Mouse (Mus musculus) CH12.LX (cell line): ENCODE data around the gene Kcnj10. TPM values are rescaled to one million over a fixed set of nuclear protein-coding genes. Genes with fewer than 3 reads are reported as not detected.

Experiments used
- DNase-seq: peaks from one replicate; pipeline ENCODE4 v3.0.0-alpha.2; 2013; ENCODE audit errors: extremely low read depth
- H3K27ac ChIP-seq: 2 replicates; pipeline ENCODE4 v1.5.1; 2012; ENCODE audit warnings: low read depth, mild to moderate bottlenecking, control low read depth, moderate library complexity; ENCODE audit not compliant: insufficient read depth
- H3K27me3 ChIP-seq: replicated peaks from 2 replicates; pipeline ENCODE3; 2012; ENCODE audit warnings: inconsistent platforms
- H3K36me3 ChIP-seq, 2 experiments: replicated peaks in 1 of 2; 2 replicates each; pipeline versions ENCODE3 to v1.6.1; 2012; ENCODE audit warnings: inconsistent platforms in 1 of 2, low read length in 1 of 2, mild to moderate bottlenecking in 1 of 2, mixed read lengths in 1 of 2, moderate library complexity in 1 of 2; ENCODE audit not compliant: control insufficient read depth in 1 of 2, insufficient read depth in 1 of 2
- H3K4me1 ChIP-seq, 2 experiments: 2 replicates each; pipeline ENCODE4 v1.6.1; 2012; ENCODE audit warnings: inconsistent platforms in 1 of 2, moderate library complexity in 1 of 2; ENCODE audit not compliant: insufficient read depth in 2 of 2, control insufficient read depth in 1 of 2
- H3K4me2 ChIP-seq: 2 replicates; pipeline ENCODE4 v1.6.1; 2012; ENCODE audit warnings: low read depth, mild to moderate bottlenecking, control low read depth; ENCODE audit not compliant: poor library complexity, insufficient read depth, severe bottlenecking
- H3K4me3 ChIP-seq, 3 experiments: fragments of 150-350 bp in 1 of 3; sonication (generic) in 1 of 3; replicated peaks in 1 of 3; 2 replicates each; pipeline versions ENCODE3 to v1.5.1; 2011 to 2012; ENCODE audit warnings: low read depth in 2 of 3, low read length in 2 of 3, mild to moderate bottlenecking in 2 of 3, moderate library complexity in 2 of 3, control low read depth in 1 of 3, improper control_type of control experiment in 1 of 3, inconsistent platforms in 1 of 3, mixed read lengths in 1 of 3; ENCODE audit not compliant: poor library complexity in 1 of 3
- H3K79me2 ChIP-seq: replicated peaks from 2 replicates; pipeline ENCODE4 v1.6.1; 2012; ENCODE audit warnings: mild to moderate bottlenecking, moderate library complexity; ENCODE audit not compliant: control insufficient read depth, poor library complexity, insufficient read depth, severe bottlenecking; ENCODE audit errors: extremely low read depth
- H3K9ac ChIP-seq: 2 replicates; pipeline ENCODE4 v1.6.1; 2012; ENCODE audit warnings: low read depth, mild to moderate bottlenecking, control low read depth, moderate library complexity; ENCODE audit not compliant: insufficient read depth
- H3K9me3 ChIP-seq: replicated peaks from 2 replicates; pipeline ENCODE3; 2012; ENCODE audit warnings: low read length, inconsistent platforms, mixed read lengths
- BHLHE40 ChIP-seq: IDR thresholded peaks from 2 replicates; pipeline ENCODE4 v1.6.1; 2011; ENCODE audit warnings: mild to moderate bottlenecking, low read depth, low read length, improper control_type of control experiment
- CHD1 ChIP-seq: IDR thresholded peaks from 2 replicates; pipeline ENCODE4 v1.6.1; 2012; ENCODE audit warnings: low read depth, low read length, improper control_type of control experiment, inconsistent platforms
- E2F4 ChIP-seq: IDR thresholded peaks from 2 replicates; pipeline ENCODE4 v1.6.1; 2011; ENCODE audit warnings: low read depth, low read length, improper control_type of control experiment; ENCODE audit not compliant: insufficient replicate concordance
- ELF1 ChIP-seq: IDR thresholded peaks from 2 replicates; pipeline ENCODE4 v1.6.1; 2014; ENCODE audit warnings: low read depth, mild to moderate bottlenecking, inconsistent platforms, low read length, improper control_type of control experiment
- EP300 ChIP-seq: IDR thresholded peaks from 2 replicates; pipeline ENCODE4 v1.6.1; 2011; ENCODE audit warnings: low read length, improper control_type of control experiment
- ETS1 ChIP-seq: conservative IDR thresholded peaks from 2 replicates; pipeline ENCODE4 v1.6.1; 2012; ENCODE audit warnings: low read depth, mild to moderate bottlenecking, inconsistent platforms, low read length, improper control_type of control experiment, moderate library complexity
- HCFC1 ChIP-seq: IDR thresholded peaks from 2 replicates; pipeline ENCODE4 v1.6.1; 2012; ENCODE audit warnings: low read depth, mild to moderate bottlenecking, inconsistent platforms, low read length, improper control_type of control experiment
- IRF4 ChIP-seq: IDR thresholded peaks from 2 replicates; pipeline ENCODE4 v1.6.1; 2014; ENCODE audit warnings: low read depth, mild to moderate bottlenecking, inconsistent platforms, low read length, improper control_type of control experiment
- JUND ChIP-seq: conservative IDR thresholded peaks from 2 replicates; pipeline ENCODE4 v1.6.1; 2011; ENCODE audit warnings: low read depth, low read length, improper control_type of control experiment
- MAFK ChIP-seq: IDR thresholded peaks from 2 replicates; pipeline ENCODE4 v1.6.1; 2011; ENCODE audit warnings: low read length, improper control_type of control experiment; ENCODE audit not compliant: insufficient replicate concordance
- MAX ChIP-seq: IDR thresholded peaks from 2 replicates; pipeline ENCODE4 v1.6.1; 2011; ENCODE audit warnings: low read length, improper control_type of control experiment
- MAZ ChIP-seq: IDR thresholded peaks from 2 replicates; pipeline ENCODE4 v1.6.1; 2012; ENCODE audit warnings: low read depth, mild to moderate bottlenecking, inconsistent platforms, low read length, improper control_type of control experiment, moderate library complexity
- MEF2A ChIP-seq: IDR thresholded peaks from 2 replicates; pipeline ENCODE4 v1.6.1; 2014; ENCODE audit warnings: low read depth, mild to moderate bottlenecking, inconsistent platforms, low read length, improper control_type of control experiment, borderline replicate concordance
- NELFE ChIP-seq: IDR thresholded peaks from 2 replicates; pipeline ENCODE4 v1.6.1; 2011; ENCODE audit warnings: low read depth, low read length, improper control_type of control experiment
- NRF1 ChIP-seq: IDR thresholded peaks from 2 replicates; pipeline ENCODE4 v1.6.1; 2014; ENCODE audit warnings: low read depth, mild to moderate bottlenecking, inconsistent platforms, low read length, improper control_type of control experiment, moderate library complexity
- PAX5 ChIP-seq: IDR thresholded peaks from 2 replicates; pipeline ENCODE4 v1.6.1; 2012; ENCODE audit warnings: low read length, inconsistent platforms, mixed read lengths
- POLR2A ChIP-seq: IDR thresholded peaks from 2 replicates; pipeline ENCODE4 v1.6.1; 2011; ENCODE audit warnings: low read depth, mild to moderate bottlenecking, improper control_type of control experiment, low read length
- RAD21 ChIP-seq: IDR thresholded peaks from 2 replicates; pipeline ENCODE4 v1.6.1; 2011; ENCODE audit warnings: low read depth, mild to moderate bottlenecking, low read length, improper control_type of control experiment, moderate library complexity
- RCOR1 ChIP-seq: conservative IDR thresholded peaks from 2 replicates; pipeline ENCODE4 v1.6.1; 2012; ENCODE audit warnings: low read depth, mild to moderate bottlenecking, inconsistent platforms, low read length, improper control_type of control experiment
- SIN3A ChIP-seq: IDR thresholded peaks from 2 replicates; pipeline ENCODE4 v1.6.1; 2012; ENCODE audit warnings: low read length, improper control_type of control experiment, inconsistent platforms
- UBTF ChIP-seq: IDR thresholded peaks from 2 replicates; pipeline ENCODE4 v1.6.1; 2012; ENCODE audit warnings: low read depth, mild to moderate bottlenecking, inconsistent platforms, low read length, improper control_type of control experiment, moderate library complexity
- USF1 ChIP-seq: IDR thresholded peaks from 2 replicates; pipeline ENCODE4 v1.6.1; 2014; ENCODE audit warnings: low read depth, mild to moderate bottlenecking, inconsistent platforms, low read length, improper control_type of control experiment
- USF2 ChIP-seq: conservative IDR thresholded peaks from 2 replicates; pipeline ENCODE4 v1.6.1; 2011; ENCODE audit warnings: low read depth, low read length, improper control_type of control experiment
- ZC3H11A ChIP-seq: IDR thresholded peaks from 2 replicates; pipeline ENCODE4 v1.6.1; 2012; ENCODE audit warnings: low read depth, mild to moderate bottlenecking, inconsistent platforms, low read length, improper control_type of control experiment
- ZKSCAN1 ChIP-seq: IDR thresholded peaks from 2 replicates; pipeline ENCODE4 v1.6.1; 2012; ENCODE audit warnings: low read depth, inconsistent platforms, low read length, improper control_type of control experiment, borderline replicate concordance
- ZMIZ1 ChIP-seq: IDR thresholded peaks from 2 replicates; pipeline ENCODE4 v1.6.1; 2012; ENCODE audit warnings: low read depth, mild to moderate bottlenecking, inconsistent platforms, low read length, improper control_type of control experiment
- ZNF384 ChIP-seq: IDR thresholded peaks from 2 replicates; pipeline ENCODE4 v1.6.1; 2012; ENCODE audit warnings: low read depth, low read length, improper control_type of control experiment, inconsistent platforms
- dilution Hi-C: fragments of 300-500 bp; cut with MboI; formaldehyde crosslinking; loops from 2 replicates; pipeline ENCODE4 v1.14.3; 2020; ENCODE audit warnings: low sequenced_read_pairs; ENCODE audit not compliant: extremely low pct_unique_long_range_greater_than_20kb, extremely low pct_ligation_motif_present
- in situ Hi-C: fragments of 300-500 bp; cut with MboI; formaldehyde crosslinking; loops from 3 replicates; pipeline ENCODE4 v1.14.3; 2019; ENCODE audit warnings: low sequenced_read_pairs, low pct_ligation_motif_present, low pct_unique_long_range_greater_than_20kb, mixed read lengths
- polyA plus RNA-seq: library from polyadenylated mRNA; unstranded; fragments of >175 nt; gene quantifications from 2 replicates; pipeline ENCODE4 v1.2.1, GENCODE M21; 2012; ENCODE audit warnings: low read depth; ENCODE audit not compliant: insufficient read length
- total RNA-seq, 2 experiments: library from RNA; depleted of rRNA; stranded (reverse); fragments of 300-350 nt in 1 of 2; fragments of >200 nt in 1 of 2; gene quantifications; 2 replicates each; pipeline ENCODE4 v1.2.3; 2012 to 2014

Gene Kcnj10
- total and polyA plus RNA-seq, 3 experiments: 0.06 to 0.13 TPM; not detected in 1

DNA sequence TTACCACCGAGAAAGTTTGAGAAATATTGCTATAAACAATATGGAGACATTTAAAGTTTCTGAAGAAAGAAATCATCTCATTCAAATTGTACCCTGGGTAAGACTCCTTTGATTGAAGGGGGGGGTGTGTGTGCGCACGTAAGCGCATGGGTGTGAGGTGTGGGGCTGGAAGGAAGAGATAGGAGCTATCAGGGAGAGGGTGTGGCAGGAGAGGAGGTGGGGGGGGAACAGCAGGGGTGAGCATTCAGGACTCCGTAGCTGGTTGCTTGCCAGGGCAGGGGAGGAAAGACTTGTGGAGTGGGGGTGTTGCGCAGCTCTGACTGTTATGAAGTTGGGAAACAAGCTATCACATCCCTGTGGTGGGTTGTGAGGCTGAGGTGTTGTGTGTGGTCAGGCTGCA is 36.6 kb upstream of the Kcnj10 start:
- H3K4me1 ChIP-seq: peaks cover 20 to 43% of the 10 kb centered on the region in 2 experiments
- H3K9ac ChIP-seq: no peak overlapping the region
- no peaks in the 10 kb centered on the region for H3K36me3 ChIP-seq
- H3K27ac ChIP-seq: no peak overlapping the region
- H3K9me3 ChIP-seq: no peaks in the 10 kb centered on the region
- H3K4me3 ChIP-seq: no peak overlapping the region
- in situ Hi-C loops (loop anchor here (25.0 kb wide), 2 partner anchors 267 to 492 kb away; partner anchors contain the start of gene Vangl2), dilution Hi-C loops (no loop called here)
- no peak overlapping the region for H3K4me2 ChIP-seq
- no peak for DNase-seq
- TF ChIP-seq RAD21 (no peak), MAZ (no peak), UBTF (no peak), USF1 (no peak), POLR2A (no peak), PAX5 (no peak), IRF4 (no peak), MAX (no peak), NELFE (no peak), ZMIZ1 (no peak), ELF1 (no peak), MEF2A (no peak), MAFK (no peak), USF2 (no peak), ZC3H11A (no peak), HCFC1 (no peak), NRF1 (no peak), RCOR1 (no peak)
- peaks cover 7% of the 10 kb centered on the region for H3K27me3 ChIP-seq
- H3K79me2 ChIP-seq: no peaks in the 10 kb centered on the region

DNA sequence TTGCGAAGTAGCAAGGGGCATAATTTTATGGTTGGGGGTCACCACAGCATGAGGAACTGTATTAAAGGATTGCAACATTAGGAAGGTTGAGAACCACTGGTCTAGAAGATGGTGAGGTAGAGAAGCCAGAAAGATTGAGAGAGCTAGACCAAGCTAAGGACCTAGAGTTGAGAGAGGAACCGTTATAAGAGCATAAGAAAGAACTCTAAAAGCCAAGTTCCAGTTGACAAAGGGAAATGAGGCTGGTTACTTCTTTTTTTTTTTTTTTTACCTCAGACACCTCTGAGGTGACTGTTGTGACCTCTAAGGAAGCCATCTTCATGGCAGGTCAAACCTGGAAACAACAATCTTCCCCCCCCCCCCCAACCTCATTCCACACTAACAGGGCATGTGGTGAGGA is 35.9 kb upstream of the Kcnj10 start:
- no peaks in the 10 kb centered on the region for H3K36me3 ChIP-seq
- H3K4me2 ChIP-seq: no peak overlapping the region
- dilution Hi-C loops (no loop called here), in situ Hi-C loops (loop anchor here (25.0 kb wide), 2 partner anchors 268 to 493 kb away; partner anchors contain the start of gene Vangl2)
- no peak for DNase-seq
- no peak overlapping the region for H3K27ac ChIP-seq
- no peak overlapping the region for H3K4me3 ChIP-seq
- H3K27me3 ChIP-seq: peaks cover 2% of the 10 kb centered on the region
- TF ChIP-seq CHD1: no peak
- TF ChIP-seq RCOR1: no peak
- TF ChIP-seq ZMIZ1: no peak
- TF ChIP-seq MAX: no peak
- TF ChIP-seq ETS1: no peak
- TF ChIP-seq ZKSCAN1: no peak
- no peak for TF ChIP-seq PAX5
- TF ChIP-seq E2F4: no peak
- no peak for TF ChIP-seq SIN3A
- no peak for TF ChIP-seq BHLHE40
- TF ChIP-seq ZNF384: no peak
- TF ChIP-seq EP300: no peak
- no peak for TF ChIP-seq MAFK
- no peak for TF ChIP-seq JUND
- peaks cover 20 to 50% of the 10 kb centered on the region in 2 experiments for H3K4me1 ChIP-seq
- no peaks in the 10 kb centered on the region for H3K9me3 ChIP-seq
- H3K9ac ChIP-seq: no peak overlapping the region
- H3K79me2 ChIP-seq: no peaks in the 10 kb centered on the region
